Mouse (Mus musculus) gastrocnemius, postnatal 4 days (tissue): ENCODE results near the gene Cxcl15. TPM values are rescaled to one million over a fixed set of nuclear protein-coding genes. Genes with fewer than 3 reads are reported as not detected.

Experiments used
- DNase-seq, 2 experiments: peaks; one replicate each; pipeline ENCODE4 v3.0.0; 2021 to 2022; ENCODE audit warnings: low spot score in 2 of 2, mixed read lengths in 2 of 2
- long read RNA-seq, 2 experiments: library from polyadenylated mRNA; stranded (forward); transcript quantifications; one replicate each; pipeline ENCODE4 v2.0.0; 2021
- total RNA-seq, 2 experiments: library from RNA; stranded (reverse); gene quantifications; 2 replicates each; pipeline ENCODE4 v1.2.3; 2021

Cxcl15 gene
- total RNA-seq: not detected
- long read RNA-seq, experiment 1: 0 reads
- long read RNA-seq, experiment 2: 0 reads

DNA sequence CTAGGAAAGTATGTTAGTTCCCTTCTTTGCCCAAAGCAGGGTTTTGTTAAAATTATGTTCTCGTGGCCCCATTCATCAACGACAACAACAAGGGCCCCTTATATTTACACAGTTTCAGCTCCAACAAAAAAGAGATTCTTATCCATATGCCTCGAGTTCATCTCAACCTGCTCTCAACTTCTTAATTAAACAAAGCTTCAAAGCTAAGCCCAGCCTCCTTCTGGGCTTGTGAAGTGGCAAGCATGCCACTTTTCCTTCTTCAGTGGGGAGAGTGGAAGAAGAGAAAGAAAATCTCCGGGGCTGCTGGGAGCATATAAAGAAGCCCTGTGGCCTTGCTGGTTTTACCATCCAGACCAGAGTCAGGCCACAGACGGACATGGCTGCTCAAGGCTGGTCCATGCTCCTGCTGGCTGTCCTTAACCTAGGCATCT is at the start of gene Cxcl15:
TSS of gene Cxcl15 (plus strand) at position 340 of the 431 bp plus-strand sequence.
- no peak for DNase-seq

DNA sequence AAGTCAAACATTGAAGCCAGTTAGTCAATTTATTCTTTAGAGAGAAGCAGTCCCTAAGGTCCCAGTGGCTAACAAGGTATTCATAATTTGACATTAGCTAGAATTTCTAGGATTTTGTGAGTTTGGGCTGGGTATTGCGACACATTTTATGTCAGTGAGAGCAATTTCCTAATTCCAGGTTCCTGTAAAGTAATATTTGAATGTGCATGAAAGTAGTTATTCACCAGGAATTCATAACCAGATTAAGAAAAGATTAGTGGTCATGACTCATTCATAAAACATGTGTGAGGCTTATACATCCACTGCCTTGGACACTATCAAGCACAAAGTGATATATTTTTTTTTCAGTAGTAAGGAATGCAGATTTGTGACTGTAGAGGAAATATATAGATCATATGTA is 40.4 kb upstream of the Cxcl15 start:
- DNase-seq: no peak

DNA sequence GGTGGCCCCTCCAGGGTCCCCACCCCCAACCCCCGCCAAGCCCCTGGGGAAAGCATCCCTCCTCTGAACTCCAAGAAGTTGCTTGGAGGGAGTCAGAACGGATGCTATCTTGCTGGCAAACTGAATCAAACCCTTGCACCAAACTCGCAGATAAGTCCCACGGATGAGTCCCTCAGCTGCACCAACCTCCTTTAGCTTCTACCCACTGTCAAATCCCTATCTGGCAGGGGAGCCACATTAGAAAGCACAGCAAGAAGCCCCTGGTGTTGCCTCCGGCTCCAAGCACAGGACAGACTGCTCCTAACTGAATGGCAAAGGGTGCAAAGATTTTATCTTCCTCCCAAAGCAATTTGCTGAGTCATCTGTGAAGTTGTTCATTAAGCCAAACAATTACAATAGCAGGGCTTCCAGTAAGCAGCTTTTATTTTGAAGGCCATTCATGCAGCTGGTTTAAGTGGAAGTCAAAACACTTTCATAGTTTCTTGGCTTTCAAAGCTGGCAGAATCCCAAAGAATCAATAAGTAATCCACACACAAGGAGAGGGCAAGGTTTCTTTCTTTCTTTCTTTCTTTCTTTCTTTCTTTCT is 36.2 kb upstream of the Cxcl15 start:
- no peak for DNase-seq

- DNase-seq: no peak
Measured at GRCm38 (mm10) chr5:90759077-90760065, 35.0 kb upstream of the Cxcl15 start, which contains the start of gene Cxcl5. Cxcl5 (plus strand) TSS chr5:90759360.

- no peak for DNase-seq
Measured at GRCm38 (mm10) chr5:90760303-90760702, 34.0 kb upstream of the Cxcl15 start.

GRCm38 (mm10) chr5:90760844-90761243 is 33.5 kb upstream of the Cxcl15 start:
- no peak for DNase-seq

- DNase-seq: no peak
Measured at GRCm38 (mm10) chr5:90761834-90762233, 32.5 kb upstream of the Cxcl15 start.

DNA sequence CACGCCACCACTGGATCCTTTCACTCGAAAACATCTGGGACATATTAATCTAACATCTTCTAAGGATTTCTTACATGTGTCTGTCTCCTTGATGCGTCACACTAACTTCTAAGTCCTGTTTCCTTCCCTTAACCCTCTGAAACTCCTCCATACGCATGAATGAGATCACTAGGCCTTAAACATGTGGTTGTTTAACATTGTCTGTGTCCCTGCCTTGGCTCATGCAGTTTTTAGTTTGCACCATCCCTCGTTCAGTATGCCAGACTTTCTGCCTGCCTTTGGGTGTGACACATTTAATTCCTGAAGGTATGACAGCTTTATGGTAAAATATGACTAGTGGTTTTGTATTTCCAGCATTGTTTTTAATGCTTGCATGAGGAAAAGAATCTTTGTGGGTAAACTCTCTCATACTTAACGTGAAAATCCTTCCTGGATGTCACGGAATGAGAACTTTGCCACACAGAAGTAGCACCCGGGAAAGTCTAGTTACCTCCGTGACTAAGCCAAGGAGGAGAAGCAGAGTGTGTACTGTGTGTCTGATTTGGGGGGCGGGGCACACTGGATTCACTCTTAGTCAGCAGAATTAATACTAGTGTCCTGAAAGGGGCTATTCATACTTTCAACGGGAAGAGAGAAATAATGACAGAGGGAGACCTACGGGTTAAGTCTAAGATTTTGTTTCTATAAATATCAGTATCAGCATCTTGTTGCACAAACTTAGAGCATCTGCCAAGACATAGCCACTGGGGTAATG is 30.2 kb upstream of the Cxcl15 start:
- DNase-seq: no peak

GRCm38 (mm10) chr5:90765821-90766606 is 28.3 kb upstream of the Cxcl15 start:
- DNase-seq: no peak

GRCm38 (mm10) chr5:90768218-90768617 is 26.1 kb upstream of the Cxcl15 start, which contains the start of gene Ppbp:
Ppbp (plus strand) TSS chr5:90768518.
- DNase-seq: no peak

DNA sequence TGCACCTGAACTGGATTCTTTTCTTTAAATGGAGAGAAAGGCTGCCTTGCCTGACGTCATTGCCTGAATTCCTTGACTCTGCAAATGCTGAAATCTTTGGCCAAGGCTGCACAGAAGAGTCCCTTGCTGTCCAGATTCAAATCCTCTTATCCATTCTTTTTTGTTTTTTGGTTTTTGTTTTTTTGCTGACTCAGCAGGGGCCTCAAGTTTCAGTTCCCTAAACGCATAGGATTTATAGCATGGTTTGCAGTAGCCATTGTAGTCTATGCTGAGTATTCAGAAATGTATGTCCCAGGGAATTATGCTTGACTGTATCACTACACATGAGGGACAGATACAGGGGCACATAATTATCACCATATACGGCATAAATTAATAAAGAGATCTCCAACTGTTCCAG is 23.0 kb upstream of the Cxcl15 start:
- DNase-seq: no peak

- DNase-seq: no peak
Measured at GRCm38 (mm10) chr5:90771880-90772653, 22.3 kb upstream of the Cxcl15 start, which contains the start of gene Pf4. Pf4 (plus strand) TSS chr5:90772435.

DNA sequence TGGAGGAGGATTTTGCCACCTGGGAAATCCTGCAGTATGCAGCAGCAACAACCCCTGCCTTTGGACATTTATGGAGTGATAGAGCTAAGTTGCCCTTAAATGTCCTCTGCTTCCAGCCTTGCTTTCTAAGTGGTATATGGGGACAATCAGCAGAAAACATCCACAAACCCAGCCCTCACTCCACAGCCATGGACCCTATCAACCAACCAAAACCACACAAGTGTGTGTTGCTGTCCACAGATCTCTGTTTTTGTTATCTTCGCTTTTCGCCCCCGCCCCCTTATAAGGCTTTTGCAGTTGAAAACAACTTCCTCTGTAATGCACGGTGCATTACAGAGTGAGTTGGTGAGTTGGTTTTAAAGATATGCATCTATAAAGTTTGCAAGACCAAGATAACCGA is 18.8 kb upstream of the Cxcl15 start:
- no peak for DNase-seq

DNA sequence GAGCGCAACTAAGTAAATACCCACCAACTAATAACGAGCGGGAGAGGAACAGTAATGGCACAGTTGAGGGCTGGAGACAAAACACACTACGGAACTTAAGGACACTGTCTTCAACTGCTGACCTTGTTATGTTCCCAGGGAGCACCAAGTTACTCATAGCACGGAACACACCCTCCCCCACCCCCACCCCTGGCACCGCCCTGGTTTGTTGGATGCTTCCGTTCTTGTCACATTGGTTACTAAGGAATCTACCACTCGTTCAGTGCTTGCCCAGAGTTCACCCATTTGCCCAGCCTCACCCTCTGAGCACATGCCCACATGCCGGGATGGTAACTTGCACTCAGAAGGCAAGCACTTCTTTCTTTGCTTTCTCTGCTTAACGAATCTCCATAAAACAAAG is 16.7 kb upstream of the Cxcl15 start:
- DNase-seq: no peak

- no peak for DNase-seq
Measured at GRCm38 (mm10) chr5:90778856-90779255, 15.5 kb upstream of the Cxcl15 start.

- no peak for DNase-seq
Measured at GRCm38 (mm10) chr5:90783697-90784096, 10.6 kb upstream of the Cxcl15 start.

- DNase-seq: no peak
Measured at GRCm38 (mm10) chr5:90785659-90786588, 8.4 kb upstream of the Cxcl15 start, which contains the start of gene Cxcl3. Cxcl3 (plus strand) TSS chr5:90786103.

DNA sequence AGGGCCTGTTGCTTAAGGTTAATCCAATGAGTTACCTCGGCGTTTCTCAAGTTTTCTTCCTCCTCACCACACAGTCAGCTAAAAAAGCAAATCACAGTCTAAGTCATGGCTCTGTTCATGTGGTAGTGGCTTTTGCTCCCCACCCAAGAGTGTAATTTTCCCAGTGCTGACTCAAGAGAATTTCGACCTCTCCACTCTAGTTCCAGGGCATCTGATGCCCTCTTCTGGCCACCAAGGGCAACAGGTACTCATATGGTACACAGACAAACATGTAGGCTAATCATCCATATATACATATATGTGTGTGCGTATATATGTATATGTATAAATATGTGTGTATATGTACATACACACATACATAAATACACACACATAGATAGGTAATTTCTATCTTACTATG is 6.2 kb upstream of the Cxcl15 start:
- DNase-seq: no peak
